Mouse (Mus musculus) CD4-positive, CD25-positive, alpha-beta regulatory T cell, adult 2 months (primary cell): ENCODE data around the gene Srpk2.
"Not testable (repeated sequence)": the region's sequence is repeated elsewhere in the genome, so short reads cannot be mapped to it uniquely, and the experiment has no call there.

ENCODE experiments used
- DNase-seq: peaks from one replicate; pipeline ENCODE4 v3.0.0-alpha.2; 2012; ENCODE audit warnings: low read depth, low spot score

Gene Srpk2

DNA sequence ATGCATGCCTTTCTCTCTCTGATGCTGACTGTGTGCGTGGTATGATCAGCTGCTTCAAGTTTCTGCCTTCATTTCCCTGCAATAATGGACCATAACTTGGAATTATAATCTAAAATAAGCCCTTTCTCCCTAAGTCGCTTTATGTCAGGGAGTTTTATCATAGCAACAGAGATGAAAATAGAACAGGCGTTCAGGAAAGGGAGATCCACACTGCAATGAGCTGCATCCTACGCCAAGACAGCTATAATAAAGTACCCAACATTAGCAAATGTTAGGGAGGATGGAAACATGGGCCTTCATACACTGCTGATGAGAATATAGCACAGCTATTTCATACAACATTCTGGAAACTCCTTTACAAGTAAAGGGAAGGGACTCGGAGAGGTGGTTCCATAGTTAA lies 116.2 kb downstream of the Srpk2 start:
- DNase-seq = no peak

DNA sequence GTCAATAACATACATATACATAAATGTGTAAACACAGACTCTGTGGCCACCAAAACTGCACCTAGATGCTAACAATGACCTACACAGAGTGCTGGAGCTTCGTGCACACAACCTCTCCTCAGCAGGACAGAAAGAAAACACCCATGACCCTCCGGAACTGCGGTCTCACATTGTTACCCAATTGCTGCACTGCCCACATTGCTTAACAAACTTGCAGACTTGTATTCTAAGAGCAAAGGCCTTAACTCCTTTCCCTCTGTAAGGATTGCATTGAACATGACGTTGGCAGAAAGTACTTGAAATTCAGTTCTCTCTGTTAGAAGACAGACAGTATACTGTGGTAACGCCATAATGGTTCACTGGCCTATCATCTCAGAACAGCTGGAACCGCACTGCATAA lies 118.0 kb downstream of the Srpk2 start:
- no peak for DNase-seq

DNA sequence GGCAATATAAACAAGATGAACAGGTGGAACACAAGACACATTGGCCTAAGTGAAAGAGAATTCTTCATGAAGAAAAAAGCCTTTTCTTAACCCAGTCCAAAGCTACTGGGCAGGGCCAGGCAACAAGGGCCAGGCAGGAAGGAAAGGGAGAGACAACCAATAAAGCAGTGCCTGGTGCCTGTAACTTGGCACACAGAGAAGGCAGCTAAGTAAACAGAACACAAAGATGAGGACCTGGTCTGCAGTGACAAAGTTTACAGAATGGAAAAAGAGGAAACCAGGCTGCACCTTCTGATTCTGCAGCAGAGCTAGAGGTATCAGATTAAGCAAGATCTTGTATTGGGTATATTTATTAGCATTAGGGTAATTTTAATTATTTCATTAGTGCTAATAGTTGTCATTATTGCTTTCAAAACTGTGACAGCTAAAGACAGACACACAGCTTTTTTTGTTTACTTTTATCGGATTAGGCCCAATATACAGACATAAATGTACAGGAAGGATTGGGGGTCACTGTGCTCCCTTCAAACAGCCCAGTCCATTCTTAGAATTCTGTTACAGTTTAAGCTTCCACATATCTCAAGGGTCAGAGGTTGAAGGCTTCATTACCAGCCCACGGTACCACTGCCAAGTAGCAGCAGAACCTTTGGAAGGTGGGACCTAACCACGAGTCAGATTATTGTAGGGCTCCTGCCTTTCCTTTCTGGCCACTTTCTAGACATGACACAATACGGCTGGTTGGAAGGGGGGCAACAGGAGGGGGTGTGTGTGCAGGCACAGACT lies 121.9 kb downstream of the Srpk2 start:
- DNase-seq = no peak

DNA sequence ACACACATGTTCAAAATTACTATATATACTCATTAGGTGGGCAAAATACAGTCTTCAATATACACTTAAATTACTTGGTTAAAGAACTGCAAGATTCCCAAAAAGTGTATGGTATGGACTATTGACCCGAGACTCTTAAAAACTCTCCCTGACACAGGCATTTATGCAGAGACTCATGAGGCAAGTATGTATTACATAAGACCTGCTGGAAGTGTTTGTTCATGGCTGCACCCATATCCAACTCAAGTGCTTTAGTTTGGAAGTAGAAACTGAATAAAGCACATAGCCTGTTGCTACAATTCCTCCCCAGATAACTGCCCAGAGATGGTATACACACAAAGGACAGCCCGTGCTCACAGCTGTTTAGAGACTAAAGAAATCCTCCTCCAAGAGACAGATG lies 123.2 kb downstream of the Srpk2 start:
- no peak for DNase-seq

DNA sequence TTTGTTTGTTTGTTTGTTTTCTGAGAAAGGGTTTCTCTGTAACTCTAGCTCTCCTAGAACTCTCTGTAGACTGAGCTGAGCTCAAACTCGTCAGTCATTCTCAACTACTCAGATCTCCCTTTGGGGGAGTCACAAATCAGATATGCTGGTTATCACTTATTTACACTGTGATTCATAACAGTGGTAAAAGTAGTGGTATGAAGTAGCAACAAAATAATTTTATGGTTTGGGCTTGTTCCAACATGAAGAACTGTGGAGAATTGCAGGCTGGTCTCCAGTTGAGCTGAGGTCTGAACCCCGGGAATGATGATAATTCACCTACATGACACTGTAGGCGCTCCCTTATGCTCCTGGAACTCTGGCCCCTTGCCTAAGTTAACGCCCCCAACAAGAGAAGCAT lies 124.2 kb downstream of the Srpk2 start:
- no peak for DNase-seq

DNA sequence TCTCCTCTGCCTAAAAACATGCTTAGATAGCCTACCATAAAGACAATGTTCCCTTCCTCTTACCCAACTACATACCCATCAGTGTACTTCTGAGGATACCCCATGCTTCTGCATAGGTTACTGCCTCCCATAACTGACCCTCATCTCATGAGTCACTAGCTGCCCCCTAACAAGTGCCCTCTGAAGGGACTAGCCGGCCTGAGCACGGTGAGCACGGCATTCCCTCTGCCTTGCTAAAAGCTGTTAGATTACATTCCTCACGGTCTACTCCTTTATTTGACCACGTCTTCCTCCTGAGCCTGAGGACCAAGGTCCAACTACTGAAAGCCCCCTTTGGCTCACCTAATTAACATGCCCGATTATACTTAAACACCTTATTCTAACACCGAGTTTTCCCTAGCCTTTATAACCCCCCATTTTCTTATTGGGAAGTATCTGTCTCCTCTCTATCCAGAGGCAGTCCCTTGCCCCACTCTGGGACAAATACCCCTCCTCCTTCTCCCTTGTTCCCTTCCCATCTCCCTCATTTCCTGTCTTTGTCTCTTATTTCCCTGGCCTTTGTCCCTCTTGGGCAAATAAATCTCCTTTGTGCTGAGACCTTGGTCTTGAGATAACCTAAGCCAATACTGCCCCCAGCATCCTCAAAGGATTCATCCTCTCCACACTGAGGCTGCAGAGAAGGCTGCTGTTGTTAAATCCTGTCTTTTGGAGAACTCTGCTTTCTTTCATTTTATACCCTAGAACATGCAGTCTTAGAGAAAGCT lies 128.2 kb downstream of the Srpk2 start:
- no peak for DNase-seq

DNA sequence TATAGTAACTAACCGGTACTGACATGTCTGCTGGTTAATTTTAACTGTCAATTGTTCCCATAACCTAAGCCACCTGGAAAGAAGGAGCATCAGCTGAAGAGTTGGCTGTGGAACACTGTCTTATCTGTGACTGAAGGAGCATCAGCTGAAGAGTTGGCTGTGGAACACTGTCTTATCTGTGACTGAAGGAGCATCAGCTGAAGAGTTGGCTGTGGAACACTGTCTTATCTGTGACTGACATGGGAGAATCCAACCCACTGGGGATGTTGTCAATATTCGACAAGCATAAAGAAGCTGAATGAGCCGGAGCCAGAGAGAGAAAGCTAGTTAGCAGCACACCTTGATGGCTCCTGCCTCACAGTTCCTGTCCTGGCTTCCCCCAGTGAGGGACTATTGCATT lies 131.1 kb downstream of the Srpk2 start:
- not testable (repeated sequence) for DNase-seq

DNA sequence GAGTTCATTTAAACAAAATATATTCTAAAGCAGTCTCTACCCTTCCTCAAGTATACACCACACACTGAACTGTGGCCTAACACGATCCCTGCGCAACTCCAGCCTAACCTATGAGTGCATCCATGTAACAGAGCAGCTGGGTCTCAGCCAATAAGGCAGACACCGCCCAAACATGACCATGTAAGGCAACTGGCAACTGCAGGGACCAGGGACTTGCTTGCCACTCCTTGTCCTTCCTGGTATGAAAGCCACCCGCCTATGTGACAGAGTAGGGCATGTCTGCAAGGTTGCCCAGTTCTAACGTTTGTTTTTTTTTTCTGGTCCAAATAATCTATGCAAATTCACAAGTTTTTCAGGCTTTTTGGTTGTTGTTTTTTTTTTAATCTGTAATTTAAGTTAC lies 132.7 kb downstream of the Srpk2 start:
- DNase-seq = no peak

DNA sequence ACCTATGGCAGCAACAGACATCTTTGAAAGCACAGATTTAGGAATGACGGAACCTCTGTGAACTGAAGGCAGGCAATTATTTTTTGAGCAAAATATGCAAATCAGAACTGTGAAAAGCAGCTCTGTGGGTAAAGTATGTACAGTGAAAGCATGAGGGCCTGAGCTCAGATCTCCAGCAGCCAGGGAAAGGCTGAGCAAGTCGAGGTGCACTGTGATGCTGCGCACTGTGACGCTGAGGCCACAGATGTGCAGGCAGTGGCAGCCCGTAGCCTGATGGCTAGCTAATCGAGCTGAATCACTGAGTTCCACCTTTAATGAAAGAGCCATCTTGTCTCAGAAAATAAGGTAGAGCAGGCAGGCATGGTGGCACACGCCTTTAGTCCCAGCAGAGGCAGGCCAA lies 148.7 kb downstream of the Srpk2 start:
- no peak for DNase-seq

DNA sequence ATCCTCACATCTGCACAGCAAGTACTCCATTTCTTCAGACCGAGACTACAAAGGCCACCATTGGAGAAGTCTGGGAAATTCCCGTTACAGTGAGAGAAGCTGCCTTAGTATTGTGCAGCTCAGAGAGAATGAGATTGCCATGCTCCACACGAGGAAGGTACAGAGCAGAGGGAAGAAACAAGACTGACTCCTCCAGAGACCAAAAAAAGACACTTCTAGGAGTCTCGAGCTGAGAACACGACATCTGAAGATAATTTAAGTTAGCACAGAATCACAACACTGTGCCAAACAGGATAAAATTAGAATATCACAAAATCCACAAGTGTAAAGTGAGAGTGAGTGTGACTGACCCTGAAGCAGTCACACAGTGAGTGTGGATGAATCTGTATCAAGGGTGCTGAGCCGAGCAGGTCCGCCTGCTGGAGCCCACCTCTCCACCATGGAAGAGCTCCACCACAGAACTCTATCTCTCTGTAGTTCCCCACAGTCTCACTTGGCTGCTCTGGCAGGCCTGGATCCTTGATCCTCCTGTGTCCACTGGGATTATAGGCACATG lies 152.8 kb downstream of the Srpk2 start:
- no peak for DNase-seq

DNA sequence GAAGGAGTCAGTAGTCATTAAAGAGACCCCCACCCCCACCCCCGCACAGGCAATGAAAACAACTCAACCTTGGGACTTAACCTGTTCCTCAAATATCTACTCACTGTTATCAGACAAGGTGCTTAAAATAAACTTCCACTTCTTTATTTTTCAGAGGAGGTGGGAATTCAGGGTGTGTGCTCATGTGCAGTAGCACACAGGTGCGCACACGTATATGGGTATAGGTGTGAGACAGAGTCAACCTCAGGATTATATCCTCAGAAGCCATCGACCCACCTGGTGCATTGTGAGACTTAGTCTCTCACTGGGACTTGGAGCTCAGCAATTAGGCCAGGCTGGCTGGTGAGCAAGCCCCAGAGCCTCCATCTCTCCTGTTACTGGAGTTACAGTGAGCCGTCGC lies 153.3 kb downstream of the Srpk2 start:
- no peak for DNase-seq

DNA sequence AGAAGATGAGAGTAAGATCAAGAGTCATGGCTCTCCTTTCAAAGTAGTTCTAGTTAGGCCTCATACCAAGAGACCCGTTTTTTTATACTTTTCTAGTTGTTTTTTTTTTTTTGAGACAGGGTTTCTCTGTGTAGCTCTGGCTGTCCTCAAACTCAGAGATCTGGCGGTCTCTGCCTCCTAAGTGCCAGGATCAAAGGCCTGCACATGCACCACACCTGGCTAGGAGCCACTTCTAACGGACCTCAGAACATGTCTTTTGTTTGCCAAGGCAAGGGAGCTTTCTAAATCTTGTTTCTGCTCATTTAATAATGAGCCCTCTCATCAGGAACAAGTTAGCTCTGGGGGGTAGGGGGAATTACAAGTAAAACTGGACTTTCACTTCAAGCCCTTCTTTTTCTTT lies 159.8 kb downstream of the Srpk2 start:
- no peak for DNase-seq

DNA sequence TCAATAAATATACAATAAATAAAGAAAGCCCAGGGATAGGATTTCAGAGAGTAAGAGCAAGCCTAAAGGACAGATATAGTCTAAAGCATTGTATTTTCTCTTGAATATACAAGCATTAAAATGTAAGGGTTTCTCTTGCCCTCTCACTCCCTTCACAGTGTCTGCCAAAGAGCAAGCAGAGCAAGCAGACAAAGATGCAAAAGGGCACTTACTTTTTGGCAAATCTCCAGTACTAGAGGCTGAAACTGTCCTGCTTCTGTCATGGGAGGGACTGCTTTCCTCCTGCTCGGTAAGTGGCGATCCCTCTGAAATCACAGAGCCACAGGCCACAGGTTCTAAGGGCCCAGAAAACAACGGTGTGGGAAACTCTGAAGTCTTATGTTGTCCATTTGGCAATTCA lies 160.5 kb downstream of the Srpk2 start:
- DNase-seq = no peak

DNA sequence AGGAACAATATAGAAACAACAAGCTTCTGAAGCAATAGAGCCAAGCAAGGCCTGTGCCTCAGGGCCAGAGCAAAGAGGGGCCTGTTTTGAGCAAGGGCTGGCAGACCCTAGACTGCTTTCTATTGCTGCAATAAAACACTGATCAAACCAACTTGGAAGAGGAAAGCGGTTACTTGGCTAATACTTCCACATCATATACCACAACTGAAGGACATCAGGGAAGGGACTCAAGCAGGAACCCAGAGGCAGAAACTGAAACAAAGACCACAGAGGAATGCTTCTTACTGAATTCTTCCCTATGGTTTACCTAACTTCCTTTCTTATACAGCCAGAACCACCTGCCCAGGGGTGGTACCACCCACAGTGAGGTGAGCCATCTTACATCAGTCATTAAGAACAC lies 162.8 kb downstream of the Srpk2 start:
- DNase-seq = no peak

DNA sequence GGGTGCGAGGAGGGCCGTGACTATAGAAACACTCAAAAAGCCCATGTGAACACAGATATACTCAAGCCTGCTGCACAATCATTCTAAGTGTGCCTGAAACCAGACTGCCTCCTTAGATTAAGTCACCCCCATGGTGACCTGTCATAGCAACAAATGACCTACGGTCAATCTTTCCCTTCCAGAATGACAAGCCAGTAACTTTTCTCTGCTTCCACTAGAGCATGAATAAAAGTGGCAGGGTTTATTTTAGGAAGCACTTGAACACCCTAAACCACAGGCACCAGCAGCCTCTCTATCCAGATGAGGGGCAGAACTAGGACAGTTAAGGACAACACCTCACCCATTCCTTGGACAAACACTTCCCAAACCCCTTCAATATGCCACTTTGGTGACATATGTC lies 164.7 kb downstream of the Srpk2 start:
- no peak for DNase-seq

DNA sequence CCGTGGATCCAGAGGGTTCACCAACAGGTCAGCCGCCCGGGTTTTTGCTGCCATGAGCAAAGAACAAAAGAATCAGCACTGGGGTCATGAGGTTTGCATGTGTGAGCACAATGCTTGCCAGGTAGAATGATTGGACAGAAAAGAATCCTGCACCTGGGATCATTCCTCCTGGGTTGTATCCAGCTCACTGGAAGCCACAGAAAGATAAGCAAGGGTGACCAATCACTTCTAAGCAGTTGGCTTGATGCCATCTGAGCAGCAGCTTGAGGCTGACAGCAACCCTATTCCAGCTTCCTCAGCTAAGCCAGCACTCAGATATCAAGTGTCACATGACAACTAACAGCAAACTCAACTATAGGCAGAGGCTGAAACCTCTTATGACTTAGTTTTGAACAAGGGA lies 165.7 kb downstream of the Srpk2 start:
- DNase-seq = no peak

DNA sequence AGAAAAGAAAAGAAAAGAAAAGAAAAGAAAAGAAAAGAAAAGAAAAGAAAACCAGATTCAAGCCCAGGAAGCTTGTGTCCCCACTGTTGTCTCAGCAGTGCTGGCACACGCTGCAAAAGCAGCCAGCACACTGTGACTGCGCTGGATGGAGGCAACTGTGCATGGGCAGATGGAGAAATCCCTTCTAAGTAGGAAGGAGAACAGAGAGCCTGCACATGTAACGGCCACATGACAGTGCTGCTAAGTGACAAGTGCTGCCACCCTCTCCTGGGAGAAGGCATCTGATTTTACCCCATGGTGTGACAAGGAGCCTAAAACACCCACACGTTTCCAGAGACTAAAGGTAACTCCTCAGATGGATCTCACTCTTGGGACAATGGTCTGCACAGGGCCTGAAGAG lies 166.6 kb downstream of the Srpk2 start:
- no peak for DNase-seq

DNA sequence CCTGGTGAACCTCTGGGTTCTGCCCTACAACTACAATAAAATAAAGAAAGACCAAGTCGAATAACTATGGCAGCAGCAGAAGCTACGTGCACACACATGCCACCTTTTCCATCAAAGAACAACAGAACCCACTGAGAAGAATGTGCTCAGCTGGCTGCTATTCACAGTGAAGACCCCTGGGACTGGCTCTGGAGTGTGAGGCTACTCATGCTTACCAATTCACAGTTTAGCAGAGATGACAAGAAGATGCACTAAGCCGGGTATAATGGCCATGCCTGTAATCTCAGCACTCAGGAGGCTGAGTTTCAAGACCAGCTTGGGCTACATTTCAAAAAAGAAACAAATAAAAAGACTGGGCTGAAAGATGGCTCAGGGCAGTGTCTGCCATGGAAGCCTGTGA lies 167.5 kb downstream of the Srpk2 start:
- no peak for DNase-seq

DNA sequence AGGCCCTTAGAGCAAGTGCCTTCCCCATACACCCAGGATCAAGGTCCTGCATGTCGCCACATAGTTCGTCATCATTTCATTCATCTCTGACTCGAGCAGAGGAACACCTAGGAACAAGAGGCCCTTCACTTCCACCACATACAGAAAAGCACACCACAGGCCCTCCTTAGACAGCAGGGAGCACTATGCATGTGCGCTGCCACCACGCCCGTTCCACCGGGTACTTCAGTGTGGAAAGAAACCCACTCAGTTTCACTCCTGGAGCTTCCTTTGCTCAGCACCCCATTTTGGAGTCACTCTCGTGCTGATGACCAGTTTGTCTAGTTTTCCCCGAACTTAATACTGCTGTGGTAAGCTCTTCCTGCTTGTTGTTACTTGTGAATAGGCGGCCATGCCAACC lies 169.4 kb downstream of the Srpk2 start:
- DNase-seq = no peak

DNA sequence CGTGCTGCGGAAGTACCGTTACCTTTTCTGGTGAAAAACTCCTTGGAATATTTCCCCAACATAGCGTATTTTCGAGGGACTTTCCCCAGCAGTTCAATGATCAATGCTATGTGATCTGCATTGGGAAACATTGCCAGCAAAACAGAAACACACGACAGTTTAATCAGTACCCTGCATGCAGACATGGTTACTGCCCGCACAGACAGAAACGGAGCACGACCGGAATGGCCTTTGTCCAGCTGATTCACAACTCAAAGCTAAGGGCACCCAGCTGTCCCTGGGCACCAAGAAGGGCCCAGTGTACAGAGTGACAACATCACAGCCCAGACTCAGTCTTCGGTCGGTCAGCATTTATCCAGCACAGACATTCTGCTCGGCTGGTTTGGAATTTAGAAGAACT lies 170.9 kb downstream of the Srpk2 start:
- DNase-seq = no peak

DNA sequence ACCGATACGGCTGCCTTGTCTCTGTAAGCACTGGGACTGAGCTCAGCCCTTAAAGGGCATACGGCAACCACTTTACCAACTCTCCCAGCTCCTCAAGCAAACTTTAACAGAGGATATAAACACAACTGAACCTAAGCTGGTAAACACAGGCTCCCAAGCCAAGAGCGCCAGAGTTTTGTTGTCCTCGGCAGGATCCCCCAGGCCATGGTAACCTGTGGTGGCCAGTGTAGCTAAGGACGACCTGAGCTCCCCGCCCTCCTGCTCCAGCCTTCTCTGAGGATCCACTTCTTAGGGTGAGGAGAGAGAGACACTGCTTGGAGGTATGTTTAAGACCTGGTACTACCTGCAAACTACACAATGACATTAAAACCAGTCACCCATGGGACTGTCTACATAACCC lies 171.9 kb downstream of the Srpk2 start:
- no peak for DNase-seq

DNA sequence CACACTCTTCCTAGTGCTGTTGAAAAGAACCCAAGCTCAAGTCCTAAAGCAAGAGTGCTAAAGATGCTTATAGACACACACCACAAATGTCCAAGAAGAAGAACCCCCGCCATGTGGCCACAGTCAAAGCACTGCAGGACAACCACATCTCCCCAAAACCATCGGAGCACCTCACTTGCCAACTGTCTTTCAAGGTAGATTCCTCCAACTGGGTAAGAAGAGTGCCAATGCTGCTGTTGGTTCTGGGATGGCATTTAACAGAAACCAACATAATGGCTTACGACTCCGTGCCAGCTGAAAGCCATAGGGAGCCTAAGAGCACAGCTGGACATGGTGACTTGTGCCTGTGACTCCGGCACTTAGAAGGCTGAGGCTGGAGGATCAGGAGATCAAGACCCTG lies 173.0 kb downstream of the Srpk2 start:
- DNase-seq = no peak

DNA sequence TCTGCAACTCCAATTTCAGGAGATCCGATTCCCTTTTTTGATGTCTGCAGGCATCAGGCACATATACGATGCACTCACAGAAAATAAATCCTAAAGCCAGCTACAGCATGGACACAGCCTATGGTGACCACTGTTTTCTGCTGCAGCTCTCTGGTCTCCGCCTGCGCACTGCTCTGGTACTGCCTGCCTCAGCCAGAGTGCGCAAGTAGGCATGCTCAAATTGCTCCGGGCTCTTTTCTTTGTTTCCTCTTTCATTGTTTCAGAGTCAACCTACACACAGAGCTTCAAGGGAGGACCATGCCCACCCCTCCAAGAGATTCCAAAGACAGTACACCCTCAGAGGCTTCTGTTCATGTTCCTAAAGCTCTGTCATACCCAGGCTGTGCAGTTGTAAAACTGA lies 175.8 kb downstream of the Srpk2 start:
- no peak for DNase-seq
